Mouse (Mus musculus): ENCODE measurements at regions not wholly inside any gene's neighbourhood (a gene's known extent, or its start where the extent isn't known, plus 50 kb on each side); places are given as distances from the start of the nearest gene placed in this dataset.
"Not testable (repeated sequence)": the region's sequence is repeated elsewhere in the genome, so short reads cannot be mapped to it uniquely, and the experiment has no call there.

- CTCF ChIA-PET: interaction anchor here in 1 of 4 experiments (0.7 kb wide), 1 partner anchor 313 kb away, joined by 5 read pairs; no protein-coding TSS in a partner anchor
- POLR2A ChIA-PET: no interaction called here
These were observed 183.4 kb downstream of the Snx19 start for GRCm38 (mm10) chr9:30610328-30610727.

- POLR2A ChIA-PET: no interaction called here
- CTCF ChIA-PET: interaction anchor here in 2 of 4 experiments (0.6 to 1.5 kb wide), 2 partner anchors 337 to 349 kb away, joined by 3 to 4 read pairs; no protein-coding TSS in a partner anchor
These were observed 172.8 kb downstream of the Snx19 start for GRCm38 (mm10) chr9:30599756-30600155.

- CTCF ChIA-PET: no interaction called here
These were observed 170.8 kb downstream of the Snx19 start for GRCm38 (mm10) chr9:30597691-30598090.

GRCm38 (mm10) chr9:30597092-30597491, 170.2 kb downstream of the Snx19 start:
- POLR2A ChIA-PET: interaction anchor here in 1 of 4 experiments (1.3 kb wide), 1 partner anchor 325 kb away, joined by 5 read pairs; the partner anchor contains the start of gene Adamts15
- CTCF ChIA-PET: not testable (repeated sequence)

More at GRCm38 (mm10) chr9:30597691-30598090, 170.8 kb downstream of the Snx19 start:
- POLR2A ChIA-PET: interaction anchor here in 1 of 4 experiments (1.7 kb wide), 1 partner anchor 38 kb away, joined by 4 read pairs; no protein-coding TSS in a partner anchor

GRCm38 (mm10) chr9:30592601-30593000, 165.7 kb downstream of the Snx19 start:
- ChIA-PET CTCF (no interaction called here), POLR2A (interaction anchor here in 1 of 4 experiments (1.0 kb wide), 1 partner anchor 401 kb away, joined by 3 read pairs; no protein-coding TSS in a partner anchor)

GRCm38 (mm10) chr9:30591246-30591645, 164.3 kb downstream of the Snx19 start:
- CTCF ChIA-PET: interaction anchor here in 1 of 4 experiments (1.3 kb wide), 1 partner anchor 111 kb away, joined by 3 read pairs; no protein-coding TSS in a partner anchor
- POLR2A ChIA-PET: interaction anchor here in 2 of 4 experiments (0.5 to 1.2 kb wide), 2 partner anchors 299 to 300 kb away, joined by 3 to 5 read pairs; no protein-coding TSS in a partner anchor

GRCm38 (mm10) chr9:30590661-30591179, 163.8 kb downstream of the Snx19 start:
- ChIA-PET CTCF (interaction anchor here in 1 of 4 experiments (1.3 kb wide), 1 partner anchor 110 kb away, joined by 3 read pairs; no protein-coding TSS in a partner anchor), POLR2A (interaction anchor here in 2 of 4 experiments (0.5 to 1.2 kb wide), 2 partner anchors 299 to 301 kb away, joined by 3 to 5 read pairs; no protein-coding TSS in a partner anchor)

GRCm38 (mm10) chr9:30581271-30581821, 154.4 kb downstream of the Snx19 start:
- POLR2A ChIA-PET: interaction anchor here in 1 of 4 experiments (0.6 kb wide), 1 partner anchor 12 kb away, joined by 3 read pairs; no protein-coding TSS in a partner anchor
- CTCF ChIA-PET: no interaction called here

- POLR2A ChIA-PET: no interaction called here
- CTCF ChIA-PET: no interaction called here
These were observed 153.6 kb downstream of the Snx19 start for GRCm38 (mm10) chr9:30580500-30580899.

GRCm38 (mm10) chr9:30578213-30578612, 151.3 kb downstream of the Snx19 start:
- POLR2A ChIA-PET: no interaction called here
- CTCF ChIA-PET: no interaction called here

- CTCF ChIA-PET: no interaction called here
- POLR2A ChIA-PET: no interaction called here
These were observed 150.3 kb downstream of the Snx19 start for GRCm38 (mm10) chr9:30577243-30577642.

GRCm38 (mm10) chr9:30575531-30575930, 148.6 kb downstream of the Snx19 start:
- POLR2A ChIA-PET: interaction anchor here in 2 of 4 experiments (0.7 to 0.9 kb wide), 3 partner anchors 9 to 258 kb away, joined by 3 to 4 read pairs (median 4); no protein-coding TSS in a partner anchor
- CTCF ChIA-PET: interaction anchor here in 2 of 4 experiments (0.7 to 0.8 kb wide), 2 partner anchors 346 to 365 kb away, joined by 3 to 4 read pairs; no protein-coding TSS in a partner anchor

- ChIA-PET POLR2A (no interaction called here), CTCF (interaction anchor here in 1 of 4 experiments (0.6 kb wide), 1 partner anchor 364 kb away, joined by 3 read pairs; no protein-coding TSS in a partner anchor)
These were observed 146.4 kb downstream of the Snx19 start for GRCm38 (mm10) chr9:30573294-30573693.

GRCm38 (mm10) chr9:30571014-30571413, 144.1 kb downstream of the Snx19 start:
- ChIA-PET POLR2A (no interaction called here), CTCF (no interaction called here)

GRCm38 (mm10) chr9:30564765-30565680, 138.1 kb downstream of the Snx19 start:
- CTCF ChIA-PET: no interaction called here
- POLR2A ChIA-PET: no interaction called here

- ChIA-PET CTCF (no interaction called here), POLR2A (interaction anchor here in 1 of 4 experiments (0.7 kb wide), 1 partner anchor 1132 kb away, joined by 3 read pairs; no protein-coding TSS in a partner anchor)
These were observed 136.5 kb downstream of the Snx19 start for GRCm38 (mm10) chr9:30563399-30563798.

- ChIA-PET POLR2A (no interaction called here), CTCF (interaction anchor here in 3 of 4 experiments (0.6 to 0.9 kb wide), 4 partner anchors 74 to 382 kb away, joined by 3 to 8 read pairs (median 5); no protein-coding TSS in a partner anchor)
These were observed 128.0 kb downstream of the Snx19 start for GRCm38 (mm10) chr9:30554908-30555307.

GRCm38 (mm10) chr9:30552721-30553120, 125.8 kb downstream of the Snx19 start:
- ChIA-PET CTCF (interaction anchor here in 1 of 4 experiments (0.7 to 1.2 kb wide), 2 partner anchors 384 to 534 kb away, joined by 3 read pairs; no protein-coding TSS in a partner anchor), POLR2A (no interaction called here)

- POLR2A ChIA-PET: no interaction called here
- CTCF ChIA-PET: interaction anchor here in 1 of 4 experiments (0.6 to 1.0 kb wide), 2 partner anchors 22 to 387 kb away, joined by 3 to 4 read pairs; no protein-coding TSS in a partner anchor
These were observed 123.1 kb downstream of the Snx19 start for GRCm38 (mm10) chr9:30549892-30550515.

Measured in embryonic stem cell, embryonic (primary cell).